Mouse (Mus musculus): ENCODE results near the gene Il1rl2. TPM values are rescaled to one million over a fixed set of nuclear protein-coding genes. Genes with fewer than 3 reads are reported as not detected.

The Il1rl2 gene
- total and polyA plus RNA-seq, 3 experiments, result 0.04 to 0.08 TPM; not detected in 1

DNA sequence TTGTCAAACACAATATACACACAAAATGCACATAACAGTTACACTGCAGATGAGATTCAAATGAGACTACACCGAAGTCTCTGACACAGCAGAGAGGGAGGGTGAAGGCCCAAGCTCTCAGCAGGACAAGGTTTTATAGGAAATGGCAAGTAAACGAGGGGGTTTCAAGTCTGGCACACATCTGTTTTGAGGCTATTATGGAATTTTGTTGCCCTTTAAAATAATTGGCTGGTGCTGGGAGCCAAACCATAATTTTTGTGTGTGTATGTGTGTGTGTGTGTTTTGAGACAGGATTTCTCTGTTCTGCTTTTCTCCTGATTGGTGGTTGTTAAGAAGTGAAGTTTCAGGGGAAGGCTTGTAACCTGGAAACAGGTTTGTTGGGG is 28.5 kb downstream of the Il1rl2 start:
- TF ChIP-seq ETS1 (IDR thresholded peaks at IDR 0.05; ENCODE audit: low read depth, low read length), result no peak
- no peak for TF ChIP-seq SMC3 (IDR thresholded peaks at IDR 0.05; ENCODE audit: low read depth, low read length)
- TF ChIP-seq ELF1 (IDR thresholded peaks at IDR 0.05; ENCODE audit: low read depth, low read length), result no peak
- TF ChIP-seq MAFK (IDR thresholded peaks at IDR 0.05; ENCODE audit: borderline replicate concordance, low read depth, low read length), result no peak
- TF ChIP-seq TAL1 (IDR thresholded peaks at IDR 0.05; ENCODE audit: low read length), result no peak
- TF ChIP-seq GATA1 (IDR thresholded peaks at IDR 0.05; ENCODE audit: low read depth, low read length), result no peak
- no peak for TF ChIP-seq ZMIZ1 (IDR thresholded peaks at IDR 0.05; ENCODE audit: low read depth, low read length)
- no peak for TF ChIP-seq POLR2AphosphoS5 (IDR thresholded peaks at IDR 0.05; ENCODE audit: borderline replicate concordance, low read depth, low read length)
- TF ChIP-seq RAD21 (IDR thresholded peaks at IDR 0.05; ENCODE audit: low read depth, low read length), result no peak
- no peak for TF ChIP-seq POLR2AphosphoS2 (IDR thresholded peaks at IDR 0.05; ENCODE audit: low read length)
- no peak for TF ChIP-seq USF1 (IDR thresholded peaks at IDR 0.05; ENCODE audit: low read depth, low read length)
- TF ChIP-seq MAZ (IDR thresholded peaks at IDR 0.05; ENCODE audit: low read depth, low read length), result no peak
- no peak for TF ChIP-seq MXI1 (IDR thresholded peaks at IDR 0.05; ENCODE audit: low read depth, low read length)
- TF ChIP-seq HCFC1 (IDR thresholded peaks at IDR 0.05; ENCODE audit: low read depth, low read length), result no peak
- TF ChIP-seq ZNF384 (IDR thresholded peaks at IDR 0.05; ENCODE audit: low read depth, low read length), result no peak
- no peak for TF ChIP-seq NELFE (IDR thresholded peaks at IDR 0.05; ENCODE audit: low read depth, low read length)
- TF ChIP-seq CHD2 (IDR thresholded peaks at IDR 0.05; ENCODE audit: low read length), result no peak
- TF ChIP-seq E2F4 (IDR thresholded peaks at IDR 0.05; ENCODE audit: borderline replicate concordance, low read depth, low read length), result no peak
- no peak for TF ChIP-seq NRF1 (IDR thresholded peaks at IDR 0.05; ENCODE audit: insufficient read depth, low read depth, low read length, poor library complexity, severe bottlenecking)
- no peak for TF ChIP-seq RCOR1 (IDR thresholded peaks at IDR 0.05; ENCODE audit: low read depth, low read length)
- H3K9me3 ChIP-seq (replicated peaks; ENCODE audit: insufficient read depth, low read length), result no peaks in the 10 kb centered on the region

DNA sequence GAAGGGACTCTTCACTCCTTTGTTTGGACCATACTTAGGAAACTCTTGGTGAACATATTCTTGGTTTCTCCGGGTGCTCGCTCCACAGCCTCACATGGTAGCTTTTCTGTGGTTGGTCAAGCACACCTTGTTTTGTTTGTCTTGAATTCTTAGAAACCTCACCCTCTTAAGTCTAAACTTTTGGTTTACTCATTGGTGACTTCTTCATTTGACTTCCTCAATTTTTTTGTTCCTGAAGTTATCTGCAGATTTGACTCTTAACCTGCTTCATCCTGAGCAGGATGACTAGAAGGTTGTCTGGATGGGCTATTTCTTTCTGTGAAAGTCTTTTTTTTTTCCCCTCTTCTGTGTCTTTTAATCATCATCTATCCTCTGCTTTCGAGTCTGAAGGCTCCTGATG is 30.3 kb downstream of the Il1rl2 start:
- DNase-seq (ENCODE audit: low read depth, low spot score), result peak; percentile 69
- Histone ChIP-seq H3K36me3 (ENCODE audit: control insufficient read depth in 1 of 2, insufficient read depth in 2 of 2, low read length in 2 of 2) (peaks cover 0 to 54% of the 10 kb centered on the region in 2 experiments; a peak in 2 of 4 replicates), H3K9me3 (replicated peaks; ENCODE audit: insufficient read depth, low read length) (no peaks in the 10 kb centered on the region), H3K9ac (ENCODE audit: control insufficient read depth, low read depth, low read length, poor library complexity, severe bottlenecking) (no peak overlapping the region), H3K79me2 (ENCODE audit: control insufficient read depth, insufficient read depth, low read length, poor library complexity) (no peaks in the 10 kb centered on the region), H3K4me3 (ENCODE audit: control insufficient read depth in 1 of 2, insufficient read depth in 1 of 2, low read depth in 2 of 2, low read length in 2 of 2) (no peak overlapping the region), H3K27me3 (ENCODE audit: control insufficient read depth in 1 of 2, insufficient read depth in 2 of 2, low read length in 2 of 2) (no peaks in the 10 kb centered on the region), H3K4me1 (ENCODE audit: control insufficient read depth in 1 of 2, insufficient read depth in 2 of 2, low read length in 2 of 2) (peaks cover 19 to 67% of the 10 kb centered on the region in 2 experiments), H3K27ac (ENCODE audit: control insufficient read depth, low read depth, low read length) (peak overlapping the region; percentile 42; the same call in 1 of the 2 replicates)
- no peak for TF ChIP-seq NRF1 (IDR thresholded peaks at IDR 0.05; ENCODE audit: insufficient read depth, low read depth, low read length, poor library complexity, severe bottlenecking)
- TF ChIP-seq MEF2A (IDR thresholded peaks at IDR 0.05; ENCODE audit: extremely low read depth, insufficient replicate concordance, low read depth, low read length, poor library complexity, severe bottlenecking), result no peak
- no peak for TF ChIP-seq BHLHE40 (IDR thresholded peaks at IDR 0.05; ENCODE audit: borderline replicate concordance, low read depth, low read length)
- TF ChIP-seq ZMIZ1 (IDR thresholded peaks at IDR 0.05; ENCODE audit: low read depth, low read length), result no peak
- peak; percentile 69 for TF ChIP-seq ZNF384 (IDR thresholded peaks at IDR 0.05; ENCODE audit: low read depth, low read length)
- no peak for TF ChIP-seq POLR2AphosphoS5 (IDR thresholded peaks at IDR 0.05; ENCODE audit: borderline replicate concordance, low read depth, low read length)
- no peak for TF ChIP-seq POLR2A (IDR thresholded peaks at IDR 0.05; ENCODE audit: control insufficient read depth in 1 of 2, insufficient read depth in 1 of 2, low read depth in 1 of 2, low read length in 2 of 2, poor library complexity in 1 of 2)
- TF ChIP-seq GABPA (IDR thresholded peaks at IDR 0.05; ENCODE audit: low read depth, low read length), result no peak
- TF ChIP-seq EP300 (IDR thresholded peaks at IDR 0.05; ENCODE audit: low read depth in 1 of 2, low read length in 2 of 2), result peak; percentile 60 to 75
- no peak for TF ChIP-seq SMC3 (IDR thresholded peaks at IDR 0.05; ENCODE audit: low read depth, low read length)
- peak; percentile 77 for TF ChIP-seq RCOR1 (IDR thresholded peaks at IDR 0.05; ENCODE audit: low read depth, low read length)
- TF ChIP-seq ETS1 (IDR thresholded peaks at IDR 0.05; ENCODE audit: low read depth, low read length), result 0 out of 2 replicates have a peak, but pooled peaks have one; percentile 40
- TF ChIP-seq POLR2AphosphoS2 (IDR thresholded peaks at IDR 0.05; ENCODE audit: low read length), result no peak
- no peak for TF ChIP-seq KAT2A (conservative IDR thresholded peaks at IDR 0.05; ENCODE audit: low read depth, low read length)
- TF ChIP-seq MYB (IDR thresholded peaks at IDR 0.05; ENCODE audit: low read depth, low read length), result no peak
- TF ChIP-seq MAZ (IDR thresholded peaks at IDR 0.05; ENCODE audit: low read depth, low read length), result no peak
- TF ChIP-seq NELFE (IDR thresholded peaks at IDR 0.05; ENCODE audit: low read depth, low read length), result no peak
- peak; percentile 64 for TF ChIP-seq GATA1 (IDR thresholded peaks at IDR 0.05; ENCODE audit: low read depth, low read length)
- TF ChIP-seq USF2 (IDR thresholded peaks at IDR 0.05; ENCODE audit: borderline replicate concordance in 1 of 2, insufficient read depth in 1 of 2, low read depth in 1 of 2, low read length in 2 of 2), result no peak
- TF ChIP-seq SIN3A (IDR thresholded peaks at IDR 0.05; ENCODE audit: low read length), result 0 out of 2 replicates have a peak, but pooled peaks have one; percentile 21
- no peak for TF ChIP-seq TAL1 (IDR thresholded peaks at IDR 0.05; ENCODE audit: low read length)

More for the DNA sequence above, 28.5 kb downstream of the Il1rl2 start:
- H3K27ac ChIP-seq (ENCODE audit: control insufficient read depth, low read depth, low read length), result peak overlapping the region; percentile 36
- peaks cover 11 to 53% of the 10 kb centered on the region in 2 experiments for H3K4me1 ChIP-seq (ENCODE audit: control insufficient read depth in 1 of 2, insufficient read depth in 2 of 2, low read length in 2 of 2)
- H3K27me3 ChIP-seq (ENCODE audit: control insufficient read depth in 1 of 2, insufficient read depth in 2 of 2, low read length in 2 of 2), result no peaks in the 10 kb centered on the region
- H3K9ac ChIP-seq (ENCODE audit: control insufficient read depth, low read depth, low read length, poor library complexity, severe bottlenecking), result no peak overlapping the region
- H3K4me3 ChIP-seq (ENCODE audit: control insufficient read depth in 1 of 2, insufficient read depth in 1 of 2, low read depth in 2 of 2, low read length in 2 of 2), result no peak overlapping the region
- H3K79me2 ChIP-seq (ENCODE audit: control insufficient read depth, insufficient read depth, low read length, poor library complexity), result no peaks in the 10 kb centered on the region
- no peak for DNase-seq (ENCODE audit: low read depth, low spot score)
- H3K36me3 ChIP-seq (ENCODE audit: control insufficient read depth in 1 of 2, insufficient read depth in 2 of 2, low read length in 2 of 2), result peaks cover 0 to 42% of the 10 kb centered on the region in 2 experiments; a peak in 2 of 4 replicates

All from MEL (cell line).